Mouse (Mus musculus) embryonic stem cell, embryonic (primary cell): ENCODE data around the gene Ccdc146.

Experiments
- CTCF ChIA-PET, 4 experiments: fragments of 300-600 bp in 2 of 4; fragments of 350-600 bp in 2 of 4; sonication (Branson Sonifier 250); formaldehyde crosslinking; loops; one replicate each; lab custom pipeline; 2022; ENCODE audit warnings: inconsistent platforms in 2 of 4; lab: Charles Lee
- POLR2A ChIA-PET, 4 experiments: fragments of 300-600 bp in 2 of 4; fragments of 350-600 bp in 2 of 4; sonication (Branson Sonifier 250); formaldehyde crosslinking; loops; one replicate each; lab custom pipeline; 2022; ENCODE audit warnings: antibody characterized with exemption in 4 of 4, inconsistent platforms in 1 of 4; lab: Charles Lee

Gene Ccdc146

GRCm38 (mm10) chr5:21290594-21290993 lies 133.9 kb downstream of the Ccdc146 start:
- CTCF ChIA-PET = interaction anchor here in 1 of 4 experiments (0.6 kb wide), 1 partner anchor 561 kb away, joined by 3 read pairs; no protein-coding TSS in a partner anchor
- POLR2A ChIA-PET = interaction anchor here in 1 of 4 experiments (0.6 kb wide), 1 partner anchor 393 kb away, joined by 3 read pairs; no protein-coding TSS in a partner anchor

- ChIA-PET POLR2A (interaction anchor here in 1 of 4 experiments (0.6 kb wide), 1 partner anchor 41 kb away, joined by 3 read pairs; no protein-coding TSS in a partner anchor), CTCF (no interaction called here)
These were observed 135.6 kb downstream of the Ccdc146 start for GRCm38 (mm10) chr5:21288658-21289435.

- ChIA-PET POLR2A (no interaction called here), CTCF (no interaction called here)
These were observed 141.0 kb downstream of the Ccdc146 start for GRCm38 (mm10) chr5:21283356-21284062.

GRCm38 (mm10) chr5:21277685-21278084 lies 146.8 kb downstream of the Ccdc146 start:
- ChIA-PET POLR2A (interaction anchor here in 1 of 4 experiments (0.5 kb wide), 1 partner anchor 14 kb away, joined by 3 read pairs; no protein-coding TSS in a partner anchor), CTCF (interaction anchor here in 2 of 4 experiments (0.6 to 0.7 kb wide), 2 partner anchors 77 to 144 kb away, joined by 3 read pairs; no protein-coding TSS in a partner anchor)

GRCm38 (mm10) chr5:21271386-21272354 lies 152.8 kb downstream of the Ccdc146 start:
- ChIA-PET CTCF (interaction anchor here in 1 of 4 experiments (0.6 kb wide), 1 partner anchor 920 kb away, joined by 3 read pairs; no protein-coding TSS in a partner anchor), POLR2A (interaction anchor here in 1 of 4 experiments (0.6 kb wide), 1 partner anchor 303 kb away, joined by 3 read pairs; no protein-coding TSS in a partner anchor)

GRCm38 (mm10) chr5:21270756-21271155 lies 153.7 kb downstream of the Ccdc146 start:
- CTCF ChIA-PET = no interaction called here

GRCm38 (mm10) chr5:21269446-21269845 lies 155.0 kb downstream of the Ccdc146 start:
- POLR2A ChIA-PET = interaction anchor here in 1 of 4 experiments (0.6 kb wide), 2 partner anchors 25 to 274 kb away, joined by 3 read pairs; partner anchors contain the start of gene Lrrc17
- CTCF ChIA-PET = no interaction called here

More at GRCm38 (mm10) chr5:21270756-21271155, 153.7 kb downstream of the Ccdc146 start:
- POLR2A ChIA-PET = no interaction called here

GRCm38 (mm10) chr5:21267090-21267489 lies 157.4 kb downstream of the Ccdc146 start:
- POLR2A ChIA-PET = no interaction called here
- CTCF ChIA-PET = no interaction called here

- ChIA-PET POLR2A (no interaction called here), CTCF (interaction anchor here in 1 of 4 experiments (0.7 kb wide), 1 partner anchor 192 kb away, joined by 4 read pairs; no protein-coding TSS in a partner anchor)
These were observed 159.4 kb downstream of the Ccdc146 start for GRCm38 (mm10) chr5:21265049-21265448.

GRCm38 (mm10) chr5:21264352-21265021 lies 160.0 kb downstream of the Ccdc146 start:
- POLR2A ChIA-PET = no interaction called here
- CTCF ChIA-PET = interaction anchor here in 1 of 4 experiments (0.7 kb wide), 1 partner anchor 156 kb away, joined by 3 read pairs; no protein-coding TSS in a partner anchor

GRCm38 (mm10) chr5:21263202-21264055 lies 161.0 kb downstream of the Ccdc146 start:
- ChIA-PET CTCF (interaction anchor here in 2 of 4 experiments (0.6 to 0.7 kb wide), 2 partner anchors 157 to 376 kb away, joined by 3 to 4 read pairs; no protein-coding TSS in a partner anchor), POLR2A (no interaction called here)

GRCm38 (mm10) chr5:21261202-21261844 lies 163.2 kb downstream of the Ccdc146 start:
- ChIA-PET POLR2A (interaction anchor here in 1 of 4 experiments (0.6 to 1.3 kb wide), 3 partner anchors 14 to 189 kb away, joined by 3 to 4 read pairs (median 3); no protein-coding TSS in a partner anchor), CTCF (interaction anchor here in 3 of 4 experiments (0.6 to 1.3 kb wide), 4 partner anchors 16 to 378 kb away, joined by 3 to 7 read pairs (median 3); no protein-coding TSS in a partner anchor)

GRCm38 (mm10) chr5:21260746-21261145 lies 163.7 kb downstream of the Ccdc146 start:
- POLR2A ChIA-PET = interaction anchor here in 1 of 4 experiments (0.6 to 1.3 kb wide), 3 partner anchors 13 to 188 kb away, joined by 3 to 4 read pairs (median 3); no protein-coding TSS in a partner anchor
- CTCF ChIA-PET = interaction anchor here in 3 of 4 experiments (0.6 to 1.3 kb wide), 4 partner anchors 16 to 301 kb away, joined by 3 to 7 read pairs (median 4); no protein-coding TSS in a partner anchor

GRCm38 (mm10) chr5:21257806-21258205 lies 166.7 kb downstream of the Ccdc146 start:
- ChIA-PET CTCF (interaction anchor here in 1 of 4 experiments (1.3 kb wide), 1 partner anchor 13 kb away, joined by 3 read pairs; no protein-coding TSS in a partner anchor), POLR2A (interaction anchor here in 2 of 4 experiments (1.0 to 2.1 kb wide), 2 partner anchors 13 to 202 kb away, joined by 3 to 9 read pairs; partner anchors contain the start of gene Ptpn12 (in 1 of the 2))

- POLR2A ChIA-PET = interaction anchor here in 3 of 4 experiments (0.6 to 2.1 kb wide), 3 partner anchors 10 to 201 kb away, joined by 3 to 9 read pairs (median 3); partner anchors contain the start of gene Ptpn12 (in 1 of the 3)
- CTCF ChIA-PET = interaction anchor here in 1 of 4 experiments (1.3 kb wide), 1 partner anchor 13 kb away, joined by 3 read pairs; no protein-coding TSS in a partner anchor
These were observed 167.4 kb downstream of the Ccdc146 start for GRCm38 (mm10) chr5:21257126-21257525.
